In genomic region chr13:47013740-47014139, GRCm38 (mm10) we compare ENCODE assay signal across 7 mouse cellular contexts. TPM values are rescaled to one million over a fixed set of nuclear protein-coding genes. Genes with fewer than 3 reads are reported as not detected.
DNase-seq lines count a peak whose midpoint lies in the region; ATAC-seq and TF ChIP-seq lines count a peak whose summit lies in the region.

No protein-coding gene starts in this region.

- H3K9ac ChIP-seq in lung, embryonic 14.5 days, result peak overlapping the region; percentile 54; the same call in 1 of the 2 replicates
- peak overlapping the region; percentile 69; the same call in 1 of the 2 replicates for H3K9ac ChIP-seq in forebrain, embryonic 14.5 days (ENCODE audit: low read length)
- no peak overlapping the region for H3K9ac ChIP-seq in limb, embryonic 12.5 days (replicated peaks)

- no peaks in the 10 kb centered on the region for H3K27me3 ChIP-seq in lung, embryonic 14.5 days (ENCODE audit: insufficient read depth, low read length)
- no peaks in the 10 kb centered on the region for H3K27me3 ChIP-seq in forebrain, embryonic 14.5 days (replicated peaks; ENCODE audit: control insufficient read depth, insufficient read depth, low read length)
- peaks cover 34% of the 10 kb centered on the region for H3K27me3 ChIP-seq in limb, embryonic 12.5 days

- intact Hi-C loops in left cerebral cortex, postnatal 36 days (cut with DNase I), result loop anchor here (2.0 to 10.0 kb wide), 3 partner anchors 83 to 289 kb away; partner anchors contain the start of gene Nup153

- DNase-seq in lung, embryonic 14.5 days, result no peak
- no peak for DNase-seq in lung, postnatal 36 days
- no peak for DNase-seq in forebrain, embryonic 14.5 days (ENCODE audit: low spot score)
- DNase-seq in left cerebral cortex, postnatal 36 days (ENCODE audit: low spot score in 2 of 2), result no peak

- peaks cover 7% of the 10 kb centered on the region; the same call in 1 of the 2 replicates for H3K4me1 ChIP-seq in lung, embryonic 14.5 days (ENCODE audit: insufficient read depth)
- H3K4me1 ChIP-seq in forebrain, embryonic 14.5 days (ENCODE audit: control insufficient read depth, insufficient read depth, low read length), result no peaks in the 10 kb centered on the region
- H3K4me1 ChIP-seq in limb, embryonic 12.5 days (replicated peaks), result peaks cover 10% of the 10 kb centered on the region
- peaks cover 15% of the 10 kb centered on the region for H3K4me1 ChIP-seq in olfactory bulb, adult 2 months (ENCODE audit: control insufficient read depth, insufficient read depth, low read length)

- peak overlapping the region; percentile 56 for H3K4me3 ChIP-seq in lung, embryonic 14.5 days (ENCODE audit: low read depth, low read length)
- H3K4me3 ChIP-seq in forebrain, embryonic 14.5 days (ENCODE audit: low read depth, low read length), result peak overlapping the region; percentile 56
- peak overlapping the region; percentile 59 for H3K4me3 ChIP-seq in limb, embryonic 12.5 days (replicated peaks)
- peak overlapping the region; percentile 78 for H3K4me3 ChIP-seq in olfactory bulb, adult 2 months (ENCODE audit: insufficient read depth, low read depth, low read length)

- ATAC-seq in lung, embryonic 14.5 days (ENCODE audit: insufficient read depth), result no peak
- ATAC-seq in forebrain, embryonic 14.5 days, result 0 out of 2 replicates have a peak, but pooled peaks have one; percentile 6
- no peak for ATAC-seq in limb, embryonic 12.5 days (ENCODE audit: insufficient number of reproducible peaks, insufficient read depth, low FRiP score, low TSS enrichment, low read depth)
- no peak for ATAC-seq in monocyte, adult 5-6 weeks (replicated peaks; ENCODE audit: insufficient number of reproducible peaks, low FRiP score, low TSS enrichment, poor library complexity, severe bottlenecking)

- peaks cover 17% of the 10 kb centered on the region; the same call in 1 of the 2 replicates for H3K9me3 ChIP-seq in lung, embryonic 14.5 days (ENCODE audit: low read depth, low read length)
- H3K9me3 ChIP-seq in forebrain, embryonic 14.5 days (replicated peaks; ENCODE audit: control insufficient read depth, low read length), result peaks cover 7% of the 10 kb centered on the region; the same call in 1 of the 2 replicates
- H3K9me3 ChIP-seq in limb, embryonic 12.5 days, result peaks cover 47% of the 10 kb centered on the region

- no peak overlapping the region for H3K27ac ChIP-seq in lung, embryonic 14.5 days (ENCODE audit: low read depth)
- no peak overlapping the region for H3K27ac ChIP-seq in forebrain, embryonic 14.5 days (ENCODE audit: low read depth, low read length)
- H3K27ac ChIP-seq in limb, embryonic 12.5 days, result no peak overlapping the region
- no peak overlapping the region for H3K27ac ChIP-seq in olfactory bulb, adult 2 months (ENCODE audit: insufficient read depth, low read depth, low read length)

- peak overlapping the region; percentile 99 for H3K4me2 ChIP-seq in lung, embryonic 14.5 days
- peak overlapping the region; percentile 99 for H3K4me2 ChIP-seq in forebrain, embryonic 14.5 days (ENCODE audit: low read length)
- H3K4me2 ChIP-seq in limb, embryonic 12.5 days, result peak overlapping the region; percentile 98

- no peak for TF ChIP-seq CTCF in lung, embryonic 14.5 days (IDR thresholded peaks at IDR 0.05; ENCODE audit: low read depth)
- TF ChIP-seq CTCF in olfactory bulb, adult 2 months (IDR thresholded peaks at IDR 0.05; ENCODE audit: insufficient read depth, low read depth, low read length), result no peak

- no peaks in the 10 kb centered on the region for H3K36me3 ChIP-seq in lung, embryonic 14.5 days (ENCODE audit: insufficient read depth)
- no peaks in the 10 kb centered on the region for H3K36me3 ChIP-seq in forebrain, embryonic 14.5 days (ENCODE audit: control insufficient read depth, insufficient read depth, low read length)
- H3K36me3 ChIP-seq in limb, embryonic 12.5 days, result no peaks in the 10 kb centered on the region

- 55% methylated on average over 10 of the region's 10 CpGs for WGBS in lung, embryonic 14.5 days
- WGBS in forebrain, embryonic 14.5 days, result 72% methylated on average over 10 of the region's 10 CpGs
- WGBS in limb, embryonic 12.5 days, result 63% methylated on average over 10 of the region's 10 CpGs
- WGBS in olfactory bulb, adult 2 months, result 79% methylated on average over 10 of the region's 10 CpGs

- TF ChIP-seq POLR2A in olfactory bulb, adult 2 months (IDR thresholded peaks at IDR 0.05; ENCODE audit: insufficient read depth, low read depth, low read length), result no peak

RNA-seq across cellular contexts. Expression of gene Nhlrc1, which starts 0.9 kb away (rescaled TPM):
- polyA plus RNA-seq in lung, embryonic 14.5 days (2014; fragmentation: Nextera tagmentation; extraction: Ambion mirVana), result 3.5 and 3.8 TPM in 2 replicates
- 10.8 and 13.8 TPM in 2 replicates for polyA plus RNA-seq in forebrain, embryonic 14.5 days (2014; fragmentation: Nextera tagmentation; extraction: Ambion mirVana)
- 4.1 and 4.3 TPM in 2 replicates for polyA plus RNA-seq in limb, embryonic 12.5 days (2016; fragmentation: Nextera tagmentation; extraction: Ambion mirVana)
- not detected in 2 replicates for polyA plus RNA-seq in olfactory bulb, adult 2 months (2012; ENCODE audit: insufficient read depth, insufficient read length, low replicate concordance, missing spikeins)
- total RNA-seq in monocyte, adult 5-6 weeks (2017), result 0.38 to 0.68 TPM in 2 of 3 replicates, not detected in the other
- total RNA-seq in left cerebral cortex, postnatal 36 days (2021), result 10 to 100 TPM; 16.0 to 18.2 TPM

RNA-seq across cellular contexts. Expression of gene Kdm1b, which starts 29.6 kb away (rescaled TPM):
- polyA plus RNA-seq in lung, embryonic 14.5 days (2014; fragmentation: Nextera tagmentation; extraction: Ambion mirVana), result 11.8 and 12.5 TPM in 2 replicates
- 19.7 and 21.2 TPM in 2 replicates for polyA plus RNA-seq in forebrain, embryonic 14.5 days (2014; fragmentation: Nextera tagmentation; extraction: Ambion mirVana)
- 12.9 and 14.7 TPM in 2 replicates for polyA plus RNA-seq in limb, embryonic 12.5 days (2016; fragmentation: Nextera tagmentation; extraction: Ambion mirVana)
- not detected in 2 replicates for polyA plus RNA-seq in olfactory bulb, adult 2 months (2012; ENCODE audit: insufficient read depth, insufficient read length, low replicate concordance, missing spikeins)
- total RNA-seq in monocyte, adult 5-6 weeks (2017), result 20.7 to 30.7 TPM (median 23.5 TPM) in 3 replicates
- 1 to 10 TPM; 7.7 to 9.9 TPM for total RNA-seq in left cerebral cortex, postnatal 36 days (2021)

RNA-seq across cellular contexts. Expression of gene Tpmt, which starts 30.8 kb away (rescaled TPM):
- polyA plus RNA-seq in lung, embryonic 14.5 days (2014; fragmentation: Nextera tagmentation; extraction: Ambion mirVana), result 27.5 and 28.4 TPM in 2 replicates
- polyA plus RNA-seq in forebrain, embryonic 14.5 days (2014; fragmentation: Nextera tagmentation; extraction: Ambion mirVana), result 25.1 and 29.1 TPM in 2 replicates
- 24.3 and 26.2 TPM in 2 replicates for polyA plus RNA-seq in limb, embryonic 12.5 days (2016; fragmentation: Nextera tagmentation; extraction: Ambion mirVana)
- not detected in 2 replicates for polyA plus RNA-seq in olfactory bulb, adult 2 months (2012; ENCODE audit: insufficient read depth, insufficient read length, low replicate concordance, missing spikeins)
- total RNA-seq in monocyte, adult 5-6 weeks (2017), result 1.6 to 3.5 TPM (median 3.3 TPM) in 3 replicates
- total RNA-seq in left cerebral cortex, postnatal 36 days (2021), result 1 to 10 TPM; 9.7 to 10.0 TPM

Comparison
In these comparisons a context has a peak if more than half of its experiments do, and no peak if none do; other contexts are left out.
1. RNA of gene Kdm1b, which starts 29.6 kb away (polyA plus RNA-seq): 19.7 to 21.2 TPM in forebrain, embryonic 14.5 days, 12.9 to 14.7 TPM in limb, embryonic 12.5 days and 11.8 to 12.5 TPM in lung, embryonic 14.5 days; not detected in olfactory bulb, adult 2 months; every median in the first group is over 10 times any median in the second.
2. RNA of gene Tpmt, which starts 30.8 kb away (polyA plus RNA-seq): 25.1 to 29.1 TPM in forebrain, embryonic 14.5 days, 27.5 to 28.4 TPM in lung, embryonic 14.5 days and 24.3 to 26.2 TPM in limb, embryonic 12.5 days; not detected in olfactory bulb, adult 2 months; every median in the first group is over 10 times any median in the second.
3. Peak in every context shown above with its lines, with median percentiles within 50 percentile points of each other: H3K4me2 ChIP-seq and H3K4me3 ChIP-seq.